Mouse (Mus musculus): ENCODE data around the gene Tmprss11d.

DNA sequence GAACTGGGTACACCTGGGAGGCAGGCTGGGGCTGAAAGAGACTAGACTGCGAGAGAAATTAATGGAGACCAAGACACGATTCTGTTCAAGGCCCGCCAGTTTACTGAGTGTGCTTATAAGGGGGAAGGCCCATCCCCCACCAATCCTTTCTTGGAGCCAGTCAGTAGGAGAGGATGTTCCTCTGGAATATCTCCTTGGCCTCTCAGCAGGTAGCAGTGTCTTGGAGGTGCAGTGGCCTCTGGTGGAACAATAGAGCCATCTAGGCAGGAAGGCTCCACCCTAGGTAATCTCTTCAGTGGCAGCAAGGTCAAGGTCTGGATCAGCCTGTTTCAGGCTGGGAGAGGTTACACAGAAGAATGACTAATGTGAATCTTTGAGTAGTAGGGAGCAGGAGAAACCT is 34.0 kb upstream of the Tmprss11d start:
- TF ChIP-seq POLR2A (IDR thresholded peaks at IDR 0.05; ENCODE audit: low read depth, low read length) (no peak), CTCF (IDR thresholded peaks at IDR 0.05; ENCODE audit: extremely low read depth, insufficient read length, insufficient replicate concordance, low read depth, low read length) (no peak)

All from small intestine, adult 2 months (tissue).